Mouse (Mus musculus) embryo, embryonic 10.5 days (tissue): ENCODE results near the gene Htra2.
A peak's percentile ranks its signal among the peaks of the same experiment; 100 is the strongest.

Experiments used
- DNase-seq: peaks from one replicate; pipeline ENCODE4 v3.0.0-alpha.2; 2015; ENCODE audit warnings: low spot score

The Htra2 gene

DNA sequence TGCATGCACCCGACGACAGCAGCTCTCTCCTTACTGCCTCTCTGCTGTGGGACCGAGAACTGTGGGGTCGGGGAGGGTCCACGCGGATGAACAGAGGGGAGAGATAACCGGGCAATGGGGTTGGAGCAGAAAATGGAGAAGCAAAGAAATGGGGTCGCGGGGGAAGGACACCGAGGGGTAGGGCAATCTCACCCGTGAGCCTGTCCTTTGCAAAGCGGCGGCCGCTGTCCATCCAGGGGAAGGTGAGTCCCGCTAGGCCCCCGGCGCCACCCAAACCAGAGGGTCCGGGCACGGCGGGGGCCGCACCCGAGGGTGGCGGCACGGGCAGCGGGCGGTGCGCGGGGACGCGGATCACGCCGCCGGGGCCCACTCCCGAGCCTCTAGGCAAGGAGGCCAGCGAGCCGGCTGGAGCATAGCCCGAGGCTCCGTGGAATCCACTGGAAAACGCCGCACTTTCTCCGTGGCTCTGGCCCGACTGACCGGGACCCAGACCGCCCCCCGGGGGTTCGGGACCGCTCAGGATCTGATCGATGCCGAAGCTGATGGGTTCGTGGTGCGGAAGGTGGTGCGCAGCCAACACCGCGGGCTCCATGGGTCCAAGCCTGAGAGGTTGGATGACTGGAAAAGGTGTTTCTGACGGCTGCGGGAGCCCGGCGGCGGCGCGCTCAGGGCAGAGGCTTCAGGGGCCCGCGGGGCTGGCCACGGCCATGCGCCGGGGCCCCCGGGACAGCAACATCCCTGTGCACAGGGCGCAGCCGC is 14.6 kb upstream of the Htra2 start:
- DNase-seq = peak; percentile 32

DNA sequence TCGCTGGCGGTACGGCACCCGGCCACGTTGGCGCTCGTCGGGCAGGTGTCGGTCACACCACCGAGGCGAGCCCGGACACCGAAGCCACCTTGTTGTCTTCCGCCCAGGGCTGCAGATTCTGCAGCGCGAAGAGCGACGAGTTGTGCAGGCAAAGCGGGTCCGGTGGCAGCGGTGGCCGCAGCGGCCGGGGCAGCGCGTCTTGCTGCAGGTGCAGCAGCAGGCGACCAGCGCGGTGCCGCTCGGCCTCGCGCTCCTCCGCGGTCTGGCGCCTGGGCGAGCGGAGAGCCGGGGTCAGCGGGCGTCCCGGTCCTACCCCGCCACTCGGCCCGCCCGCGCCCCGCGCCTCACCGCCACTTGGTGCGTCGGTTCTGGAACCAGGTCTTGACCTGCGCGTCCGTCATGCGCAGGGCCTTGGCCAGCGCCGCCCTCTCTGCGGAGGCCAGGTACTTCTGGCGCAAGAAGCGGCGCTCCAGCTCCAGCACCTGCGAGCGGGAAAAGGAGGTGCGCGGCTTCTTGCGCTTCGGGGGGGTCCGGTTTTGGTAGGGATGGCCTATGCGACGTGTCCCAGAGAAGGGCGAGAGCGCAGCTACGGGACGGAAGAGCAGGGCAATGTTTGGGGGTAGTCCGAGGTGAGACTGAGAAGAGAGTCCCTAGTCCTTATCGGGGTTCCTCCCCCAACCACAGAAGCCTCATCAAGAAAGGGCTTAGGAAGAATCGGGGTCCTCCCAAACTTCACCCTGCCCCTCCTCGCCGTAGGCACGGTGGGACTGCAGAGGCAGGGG is 13.8 kb upstream of the Htra2 start:
- no peak for DNase-seq

DNA sequence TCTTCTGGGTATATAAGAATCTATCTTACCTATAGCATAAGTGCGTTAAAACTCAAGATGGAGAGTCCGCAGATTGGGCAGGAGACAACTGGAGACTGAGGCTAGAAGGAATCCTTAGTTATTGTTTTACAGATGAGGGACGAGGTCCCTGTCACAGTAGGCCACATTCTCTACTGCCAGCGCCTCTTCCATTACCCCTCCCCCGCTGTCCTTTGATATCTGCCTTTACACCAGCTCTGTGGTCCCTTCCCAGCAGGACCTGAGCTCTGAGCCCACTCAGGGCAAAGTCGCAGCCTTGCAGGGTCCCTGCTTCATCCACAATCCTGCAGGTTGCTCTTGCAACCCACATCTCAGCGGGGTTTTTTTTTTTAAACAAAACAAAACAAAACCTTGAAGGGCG is 13.1 kb upstream of the Htra2 start:
- DNase-seq = no peak

DNA sequence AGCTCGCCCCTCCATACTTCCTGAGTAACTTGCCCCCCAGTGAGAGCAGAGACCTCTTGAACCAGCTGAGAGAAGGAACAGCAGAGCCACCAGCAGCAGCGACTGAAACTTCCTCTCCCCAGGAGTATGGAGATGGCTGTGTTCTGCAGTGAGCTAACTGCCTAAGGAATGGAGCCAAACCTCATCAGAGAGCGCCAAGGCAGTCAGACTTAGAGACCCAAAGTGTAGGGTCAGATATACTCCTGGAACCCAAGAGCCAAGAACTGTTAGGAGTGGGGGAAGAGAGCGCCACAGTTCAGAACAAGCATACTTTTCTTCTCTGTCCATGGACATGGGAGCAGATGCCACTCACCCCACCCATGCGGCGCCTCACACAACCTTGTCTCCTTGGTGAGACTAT is 11.4 kb upstream of the Htra2 start:
- no peak for DNase-seq

DNA sequence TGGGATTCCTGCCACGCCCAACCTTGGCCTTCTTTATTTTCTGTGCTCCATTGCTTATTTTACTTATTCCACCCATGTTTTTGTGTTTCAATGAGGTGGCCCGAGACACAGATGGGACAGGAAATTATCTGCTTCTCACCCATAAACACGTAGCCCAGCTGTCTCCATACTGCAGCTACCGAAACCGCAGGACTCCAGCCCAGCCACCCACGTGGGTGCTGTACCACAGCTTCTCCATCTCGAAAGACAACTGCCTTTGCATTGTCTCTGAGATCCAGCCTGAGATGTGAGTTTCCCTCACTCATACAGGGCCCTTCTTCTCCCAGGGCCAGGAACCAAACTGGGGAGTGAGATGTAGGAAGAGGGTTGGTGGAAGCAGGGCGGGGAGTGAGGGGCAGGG is 10.9 kb upstream of the Htra2 start:
- no peak for DNase-seq

DNA sequence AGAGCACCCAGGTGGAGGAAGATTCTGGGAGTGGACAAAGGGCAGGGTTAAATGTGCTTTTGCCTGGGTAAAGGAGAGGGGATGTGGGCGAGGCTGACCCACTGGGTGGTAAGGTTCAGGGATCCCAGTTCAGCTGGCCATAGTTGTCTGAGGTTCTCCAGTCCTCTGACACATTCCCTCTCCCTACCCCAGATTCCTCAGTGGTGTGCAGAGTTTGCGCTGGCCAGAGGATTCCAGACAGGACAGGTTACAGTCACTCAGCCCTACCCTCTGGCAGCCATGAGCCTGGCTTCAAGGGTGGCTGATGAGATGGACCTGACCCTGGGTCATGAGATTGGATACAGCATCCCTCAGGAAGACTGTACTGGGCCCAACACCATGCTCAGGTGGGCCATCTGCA is 3.7 kb upstream of the Htra2 start:
- no peak for DNase-seq

DNA sequence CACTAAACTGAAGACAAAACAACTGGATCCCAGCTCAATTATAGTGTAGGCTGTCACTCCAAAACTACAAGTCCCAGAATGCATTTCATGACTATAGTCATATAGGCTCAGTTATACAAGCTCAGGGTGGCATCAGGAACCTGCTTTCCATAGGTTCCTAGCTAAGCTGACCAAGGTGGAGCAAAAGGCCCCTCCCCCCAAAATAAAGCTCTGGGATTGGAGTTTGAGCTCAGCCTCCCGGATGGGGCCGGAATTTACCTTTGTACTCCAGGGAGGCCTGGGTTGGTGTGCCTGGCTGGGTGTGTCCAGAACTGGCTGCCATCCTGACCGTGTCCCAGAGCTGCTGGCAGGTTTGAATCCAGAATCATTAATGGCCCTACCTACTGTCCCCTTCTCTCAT is 2.7 kb upstream of the Htra2 start, which contains the start of gene Dqx1:
Dqx1 (plus strand) TSS at position 55 of the 400 bp plus-strand sequence.
- no peak for DNase-seq

DNA sequence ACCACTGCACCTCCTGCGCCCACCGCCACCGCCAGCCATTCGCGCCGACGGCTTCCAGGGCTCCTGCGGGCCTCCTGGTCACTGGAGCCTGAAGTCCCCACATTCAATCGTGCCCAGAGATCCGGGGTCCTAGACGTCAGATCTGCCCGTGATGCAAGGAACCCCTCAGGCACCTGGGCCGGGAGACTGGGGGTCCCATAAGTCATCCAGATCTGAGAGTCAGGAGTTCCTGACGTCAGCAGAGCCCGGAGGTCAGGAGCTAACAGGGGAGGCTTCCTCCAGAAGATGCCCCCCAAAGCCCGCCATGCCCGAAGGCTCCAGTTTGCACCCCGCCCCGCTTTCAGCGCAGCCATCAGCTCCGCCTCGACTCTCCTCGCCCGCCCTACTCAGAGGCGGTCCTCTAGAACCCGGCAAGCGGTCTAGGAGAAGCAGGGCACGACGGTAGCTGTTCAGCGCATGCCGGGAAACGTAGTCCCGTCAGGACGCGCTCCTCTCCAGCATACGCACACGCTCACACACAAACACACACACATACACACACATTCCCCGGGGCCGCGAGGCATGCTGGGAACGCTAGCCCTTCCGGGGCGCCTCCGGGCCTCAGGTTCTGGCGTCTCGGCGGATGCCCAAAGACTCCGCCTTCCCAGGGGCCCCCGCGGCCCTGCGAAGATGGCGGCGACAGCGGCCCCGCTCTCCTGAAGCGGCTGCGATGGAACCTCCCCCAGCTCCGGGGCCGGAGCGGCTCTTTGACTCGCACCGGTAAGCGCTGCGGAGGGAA is 810 bp downstream of the Htra2 start, which contains the start of gene Aup1:
Aup1 (plus strand) TSS at position 448 of the 778 bp plus-strand sequence.
- peak; percentile 99 for DNase-seq

DNA sequence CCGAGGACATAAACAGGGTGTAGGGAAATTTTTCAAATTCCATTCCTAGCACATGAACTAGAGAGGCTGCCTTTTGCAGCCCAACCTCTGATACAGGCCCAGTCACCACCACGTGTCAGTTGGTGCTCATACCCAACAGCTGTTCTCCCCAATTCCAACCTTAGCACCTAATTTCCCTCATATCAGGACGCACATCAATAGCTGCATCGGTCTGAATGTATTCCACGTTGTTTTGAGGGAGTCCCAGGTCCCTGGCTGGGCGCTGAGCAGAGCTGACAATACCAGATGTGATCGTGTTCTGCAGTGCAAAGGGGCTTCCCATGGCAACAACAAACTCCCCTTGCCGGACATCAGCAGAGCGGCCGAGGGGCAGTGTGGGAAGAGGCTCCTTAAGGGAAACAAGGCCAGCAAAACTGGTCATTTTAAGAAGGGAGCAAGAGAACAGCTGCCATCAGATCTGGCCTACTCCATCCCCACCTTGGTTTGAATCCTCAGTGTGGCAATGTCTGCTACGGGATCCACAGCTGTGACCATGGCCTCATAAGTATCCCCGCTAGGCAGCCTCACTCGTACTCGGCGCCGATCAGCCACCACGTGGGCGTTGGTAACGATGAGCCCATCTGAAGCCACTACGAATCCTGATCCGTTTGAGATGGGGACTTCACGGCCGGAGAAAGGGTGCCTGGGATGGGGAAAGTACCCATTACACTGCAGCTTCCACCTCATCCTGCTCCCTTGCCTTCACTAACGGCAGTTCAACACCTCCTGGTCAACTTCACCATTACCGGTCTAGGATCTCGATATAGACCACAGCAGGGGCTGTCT is 1.7 kb downstream of the Htra2 start:
- DNase-seq = peak; percentile 67

DNA sequence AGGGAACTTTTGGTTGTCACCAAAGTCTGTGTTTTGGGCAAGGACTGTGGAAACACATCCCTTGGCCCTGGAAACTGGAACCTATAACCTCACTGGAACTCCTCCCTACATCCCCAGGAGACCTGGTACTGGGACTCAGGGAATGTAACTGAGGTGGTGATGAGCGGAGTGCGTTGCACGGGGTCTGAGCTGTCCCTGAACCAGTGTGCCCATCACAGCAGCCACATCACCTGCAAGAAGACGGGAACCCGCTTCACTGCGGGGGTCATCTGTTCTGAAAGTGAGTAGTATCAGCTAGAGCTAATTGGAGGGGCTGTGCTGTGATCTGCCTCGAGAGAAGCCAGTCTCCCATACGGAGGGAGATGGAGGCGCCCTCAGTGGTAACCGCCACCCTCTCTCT is 5.7 kb downstream of the Htra2 start:
- no peak for DNase-seq

DNA sequence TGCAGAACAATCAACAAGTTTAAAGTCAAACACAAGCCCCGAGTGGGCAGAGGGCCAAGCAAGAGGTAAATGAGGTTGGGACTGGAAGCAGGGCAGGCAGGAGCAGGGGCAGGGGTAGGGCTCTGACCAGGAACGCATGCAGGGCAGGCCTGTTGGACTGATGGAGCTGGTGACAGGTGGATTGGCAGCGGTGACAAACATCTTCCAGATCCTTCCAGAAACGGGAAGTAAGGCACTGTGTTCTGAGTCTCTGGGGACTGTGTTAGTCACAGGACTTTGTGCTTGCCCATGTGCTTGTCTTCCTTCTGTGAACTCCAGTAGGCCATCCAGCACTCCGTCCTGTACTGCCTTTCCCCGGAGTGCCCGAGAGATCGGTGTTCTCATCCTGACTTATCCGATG is 10.3 kb downstream of the Htra2 start:
- no peak for DNase-seq

DNA sequence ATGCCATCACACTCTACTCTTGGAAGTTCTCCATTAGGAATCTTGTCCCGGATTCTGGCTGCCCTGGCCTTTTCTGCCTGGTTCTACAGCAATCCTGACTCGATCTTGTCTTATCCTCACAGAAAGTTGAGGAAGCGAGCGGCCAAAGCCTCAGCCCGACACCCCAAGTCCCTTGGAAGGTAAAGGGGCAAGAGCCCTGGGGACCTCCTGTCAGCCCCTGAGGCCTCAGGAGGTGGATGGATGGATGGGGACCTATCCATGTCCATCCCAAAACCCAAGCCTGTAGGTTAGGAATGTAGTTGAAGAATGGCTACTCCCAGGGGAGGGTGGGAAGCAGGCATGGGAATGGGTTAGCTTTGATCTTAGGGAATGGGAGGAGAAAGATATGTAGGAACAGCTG is 11.1 kb downstream of the Htra2 start:
- DNase-seq = no peak

DNA sequence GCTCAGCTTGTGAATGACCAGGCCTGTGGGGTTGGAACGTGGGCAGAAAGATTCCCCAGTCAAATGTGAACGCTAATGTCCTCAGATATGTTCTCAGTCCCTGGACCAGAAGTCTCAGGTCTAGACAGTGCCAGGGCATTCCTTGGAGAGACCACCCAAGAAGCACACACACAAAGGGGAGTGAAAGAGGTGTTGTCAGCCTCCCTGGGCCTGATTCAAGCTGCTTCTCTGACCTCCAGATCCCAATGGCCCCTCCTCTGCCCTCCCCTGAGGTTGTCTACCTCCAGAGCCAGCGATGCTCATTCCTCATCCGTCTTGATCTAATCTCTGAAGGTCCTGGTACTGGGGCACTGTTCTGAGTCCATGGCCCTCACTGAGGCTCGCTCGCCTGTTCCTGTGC is 11.5 kb downstream of the Htra2 start:
- DNase-seq = no peak

DNA sequence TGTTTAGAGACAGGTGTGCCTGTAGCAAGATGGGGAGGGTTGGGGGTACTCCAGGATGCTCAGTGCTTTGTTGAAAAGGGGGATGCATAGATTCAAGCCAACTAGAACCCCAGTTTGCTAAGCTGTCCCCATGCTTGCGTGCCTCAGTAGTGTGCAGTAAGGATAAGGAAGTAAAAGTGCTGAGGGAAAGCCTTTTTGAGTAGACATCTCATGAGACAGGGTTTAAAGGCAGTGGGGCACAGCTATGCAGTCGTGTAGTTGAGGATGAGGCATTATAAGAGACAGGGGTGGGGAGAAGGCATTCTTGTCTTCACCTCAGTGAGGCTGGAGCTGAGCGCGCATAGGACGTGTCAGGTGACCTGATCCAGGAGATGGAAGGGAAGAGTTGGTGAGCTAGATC is 14.5 kb downstream of the Htra2 start:
- no peak for DNase-seq

DNA sequence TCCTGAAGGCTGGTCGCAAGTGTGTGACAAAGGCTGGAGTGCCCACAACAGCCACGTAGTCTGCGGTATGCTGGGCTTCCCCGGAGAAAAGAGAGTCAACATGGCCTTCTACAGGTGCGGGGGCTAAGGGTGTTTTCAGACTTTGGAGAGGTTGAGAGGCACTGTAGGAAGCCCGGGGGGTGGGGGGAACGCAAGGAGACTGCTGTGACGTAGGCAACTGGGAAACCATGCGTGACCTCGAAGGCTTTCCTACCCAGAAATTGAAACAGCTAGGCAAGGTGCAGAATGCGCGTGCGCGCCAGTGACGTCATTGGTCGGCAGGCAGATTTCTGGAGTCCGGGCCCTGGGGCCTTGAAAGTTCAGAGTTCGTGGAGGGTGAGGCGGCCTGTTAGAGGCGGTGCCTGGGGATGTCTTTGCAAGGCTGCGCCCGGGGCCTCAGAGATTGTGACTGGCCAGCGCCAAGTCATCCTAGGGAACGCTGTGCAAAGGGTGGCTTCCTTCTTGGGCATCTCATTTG is 16.5 kb downstream of the Htra2 start:
- DNase-seq = peak; percentile 93

DNA sequence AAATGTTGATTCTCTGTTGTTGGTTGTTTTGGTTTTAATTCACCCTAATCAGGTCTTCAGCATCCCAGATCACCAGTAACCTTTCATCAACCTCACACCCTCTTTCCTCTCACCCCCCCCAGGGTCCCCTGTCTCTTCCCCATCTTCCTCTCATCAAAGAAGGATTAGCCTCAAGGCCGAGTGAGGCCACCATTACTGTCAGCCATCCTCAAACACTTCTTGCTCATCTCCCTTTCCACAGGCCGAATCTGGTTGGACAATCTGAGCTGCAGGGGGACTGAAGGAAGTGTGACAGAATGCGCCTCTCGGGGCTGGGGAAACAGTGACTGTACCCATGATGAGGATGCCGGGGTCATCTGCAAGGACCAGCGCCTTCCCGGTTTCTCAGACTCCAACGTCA is 17.9 kb downstream of the Htra2 start:
- no peak for DNase-seq

DNA sequence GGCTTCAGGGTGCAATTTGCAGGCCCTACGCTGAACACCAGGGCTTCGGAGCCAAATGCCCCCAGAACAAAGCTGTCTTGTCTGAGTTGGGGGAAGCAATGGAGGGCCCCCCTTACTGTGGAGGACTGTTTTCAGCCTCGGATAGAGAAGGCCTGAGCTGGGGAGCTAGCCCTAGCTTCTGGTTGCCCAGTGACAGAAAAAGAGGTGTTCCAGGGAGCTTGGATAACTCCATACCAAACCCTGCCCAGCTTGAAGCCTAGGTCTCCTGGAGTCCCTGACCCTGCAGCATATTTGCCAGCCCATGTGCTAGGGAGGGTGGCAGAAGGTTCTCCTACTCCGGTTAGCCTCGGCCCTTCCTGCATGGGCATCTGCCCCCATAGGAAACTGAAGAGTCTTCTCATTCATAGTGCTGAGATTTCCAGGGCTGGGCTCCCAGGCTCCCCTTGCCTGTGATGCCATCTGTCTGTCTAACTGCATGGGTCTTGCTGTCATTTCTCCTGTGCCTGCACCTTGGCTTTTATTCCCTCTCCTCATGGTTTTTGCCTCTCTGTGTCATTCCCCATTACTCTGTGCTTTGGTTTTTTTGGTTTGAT is 20.5 kb downstream of the Htra2 start:
- DNase-seq = no peak

DNA sequence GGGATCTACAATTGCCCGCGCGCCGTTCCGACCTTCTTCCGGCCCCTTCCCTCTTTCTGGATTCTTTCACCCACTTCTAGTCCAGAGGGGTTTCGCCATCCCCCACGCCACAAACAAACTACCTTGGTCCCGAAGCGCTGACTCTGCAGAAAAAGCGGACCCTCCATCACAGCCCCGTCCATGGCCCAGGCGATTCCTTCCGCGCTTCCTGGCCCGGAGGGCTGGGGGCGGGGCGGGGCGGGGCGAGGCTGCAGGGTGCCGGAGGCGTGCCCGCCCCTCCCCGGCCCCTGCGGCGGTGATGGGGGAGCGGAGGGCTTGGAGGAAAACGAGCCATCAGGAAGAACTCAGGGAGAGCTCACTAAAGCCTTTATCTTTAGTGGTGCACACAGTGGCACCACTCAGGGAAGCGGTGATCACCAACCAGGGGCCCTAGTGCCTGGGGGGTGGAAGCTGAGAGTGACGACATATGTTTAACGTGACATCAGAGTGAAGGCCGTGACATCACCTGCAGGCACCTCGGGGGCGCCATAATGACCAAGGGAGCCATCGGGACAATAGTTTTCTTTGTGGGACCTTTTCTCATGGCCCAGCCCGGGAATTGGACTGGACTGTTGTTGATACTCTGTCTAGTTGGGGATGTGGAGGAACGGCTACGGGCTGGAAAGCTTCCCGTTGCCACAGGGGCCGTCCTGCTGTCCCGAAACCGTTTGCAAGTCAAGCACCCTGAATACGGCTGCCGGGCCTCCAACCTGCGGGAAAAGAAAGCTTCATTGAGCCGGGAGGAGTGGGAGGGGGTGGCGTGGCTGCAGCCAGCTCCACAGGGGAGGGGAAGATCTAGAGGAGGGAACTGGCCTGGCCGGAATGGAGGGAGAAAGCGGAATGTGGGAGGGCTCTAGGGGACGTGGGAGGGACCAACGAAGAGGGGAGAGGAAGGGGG is 21.6 kb downstream of the Htra2 start, which contains the start of the genes Dok1 and Loxl3:
Dok1 (minus strand) TSS at position 223 of the 937 bp plus-strand sequence.
Loxl3 (plus strand) TSS at position 925 of the 937 bp plus-strand sequence.
- DNase-seq = peak; percentile 85

DNA sequence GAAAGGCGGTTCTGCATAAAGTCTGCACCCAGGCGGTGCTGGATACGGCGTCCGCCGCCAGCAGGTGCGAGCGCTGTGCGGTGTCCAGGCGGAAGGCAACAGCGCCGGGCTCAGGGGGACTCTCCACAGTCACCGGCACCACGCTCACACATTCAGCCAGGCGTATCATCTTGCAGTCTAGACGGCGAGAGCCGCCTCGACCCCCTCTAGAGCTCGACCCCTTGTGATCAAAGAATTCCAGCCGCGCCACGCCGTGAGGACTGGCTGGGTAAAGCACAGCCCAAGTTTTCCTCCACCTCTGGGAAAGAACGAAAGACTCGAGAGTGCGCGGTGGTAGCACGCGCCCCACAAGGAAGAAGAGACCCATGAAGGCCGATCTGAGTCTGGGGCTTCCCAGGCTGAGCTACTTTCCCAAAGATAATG is 22.3 kb downstream of the Htra2 start:
- DNase-seq = peak; percentile 80
